Comparison of ENCODE assay signal across 9 mouse cellular contexts in genomic region chr15:88837977-88838376, GRCm38 (mm10). TPM values are rescaled to one million over a fixed set of nuclear protein-coding genes. Genes with fewer than 3 reads are reported as not detected.
DNase-seq lines count a peak whose midpoint lies in the region; ATAC-seq and TF ChIP-seq lines count a peak whose summit lies in the region.
"Had no signal": no experiment of that assay in that cellular context is flagged by ENCODE, and none has a peak within 500 bp of the region (broad histone marks: within the 10 kb centered on the region; RNA-seq: fewer than 3 reads in every experiment).

No protein-coding gene starts in this region.

- peak overlapping the region; percentile 75 for H3K4me2 ChIP-seq in lung, embryonic 16.5 days (ENCODE audit: low read depth, low read length)

- no peaks in the 10 kb centered on the region for H3K36me3 ChIP-seq in lung, embryonic 16.5 days (ENCODE audit: control insufficient read depth, insufficient read depth, low read length)
- H3K36me3 ChIP-seq: G1E had no signal

- 2% methylated on average over 11 of the region's 11 CpGs for WGBS in lung, embryonic 16.5 days

- H3K4me1 ChIP-seq in lung, embryonic 16.5 days (replicated peaks; ENCODE audit: control insufficient read depth, insufficient read depth, low read length), result peaks cover 25% of the 10 kb centered on the region

- H3K9ac ChIP-seq in lung, embryonic 16.5 days (ENCODE audit: low read length), result peak overlapping the region; percentile 73

- H3K27ac ChIP-seq in layer of hippocampus, adult 2 months, result peak overlapping the region; percentile 76
- peak overlapping the region; percentile 91 for H3K27ac ChIP-seq in lung, embryonic 16.5 days (ENCODE audit: low read length)

- 0 out of 2 replicates have a peak, but pooled peaks have one; percentile 6 for ATAC-seq in granulocyte monocyte progenitor cell, adult 5-6 weeks (replicated peaks; ENCODE audit: poor library complexity, severe bottlenecking)
- ATAC-seq in lung, embryonic 16.5 days (ENCODE audit: low read depth), result no peak

- no peak for DNase-seq in layer of hippocampus, adult 2 months (ENCODE audit: low spot score in 2 of 2)
- DNase-seq in layer of hippocampus, postnatal 25 days (ENCODE audit: extremely low spot score in 1 of 2, low spot score in 1 of 2), result no peak
- DNase-seq in kidney, adult 18-20 months, result peak; percentile 69
- DNase-seq in urinary bladder, postnatal 10 days (ENCODE audit: low spot score), result no peak
- no peak for DNase-seq in B cell, adult 2 months
- DNase-seq in layer of hippocampus, adult 11-12 months (ENCODE audit: low spot score), result no peak

- no peak for TF ChIP-seq CTCF in layer of hippocampus, adult 2 months (conservative IDR thresholded peaks at IDR 0.05)

- peak overlapping the region; percentile 66 for H3K4me3 ChIP-seq in layer of hippocampus, adult 2 months
- H3K4me3 ChIP-seq in lung, embryonic 16.5 days (ENCODE audit: low read length), result peak overlapping the region; percentile 59

- no peaks in the 10 kb centered on the region for H3K9me3 ChIP-seq in lung, embryonic 16.5 days (ENCODE audit: control insufficient read depth, low read length)
- H3K9me3 ChIP-seq: G1E had no signal

- H3K27me3 ChIP-seq in lung, embryonic 16.5 days (ENCODE audit: control insufficient read depth, insufficient read depth, low read depth, low read length), result no peaks in the 10 kb centered on the region

RNA-seq across cellular contexts. Expression of gene Creld2, which starts 18.5 kb away (rescaled TPM):
- 10 to 100 TPM; 21.4 to 26.5 TPM for total RNA-seq in layer of hippocampus, adult 2 months (2021)
- 10 to 100 TPM; 18.0 to 28.1 TPM for total RNA-seq in layer of hippocampus, postnatal 25 days (2021)
- 72.9 and 76.0 TPM in 2 replicates for total RNA-seq in granulocyte monocyte progenitor cell, adult 5-6 weeks (2014; fragmentation: Nextera tagmentation)
- total RNA-seq in granulocyte monocyte progenitor cell, adult 5-6 weeks (2017), result 138 and 139 TPM in 2 replicates
- 99.5 and 110 TPM in 2 replicates for polyA plus RNA-seq in lung, embryonic 16.5 days (2015; fragmentation: Nextera tagmentation; extraction: Ambion mirVana)

RNA-seq across cellular contexts. Expression of gene Alg12, which starts 18.9 kb away (rescaled TPM):
- 10 to 100 TPM; 10.1 to 13.3 TPM for total RNA-seq in layer of hippocampus, adult 2 months (2021)
- total RNA-seq in layer of hippocampus, postnatal 25 days (2021), result 10 to 100 TPM; 12.7 to 16.9 TPM
- total RNA-seq in granulocyte monocyte progenitor cell, adult 5-6 weeks (2014; fragmentation: Nextera tagmentation), result 12.9 and 14.2 TPM in 2 replicates
- total RNA-seq in granulocyte monocyte progenitor cell, adult 5-6 weeks (2017), result 3.5 and 11.6 TPM in 2 replicates
- polyA plus RNA-seq in lung, embryonic 16.5 days (2015; fragmentation: Nextera tagmentation; extraction: Ambion mirVana), result 13.5 and 14.4 TPM in 2 replicates

RNA-seq across cellular contexts. Expression of gene Pim3, which starts 24.0 kb away (rescaled TPM):
- 10 to 100 TPM; 29.9 to 37.9 TPM for total RNA-seq in layer of hippocampus, adult 2 months (2021)
- total RNA-seq in layer of hippocampus, postnatal 25 days (2021), result 10 to 100 TPM; 30.3 to 38.9 TPM
- total RNA-seq in granulocyte monocyte progenitor cell, adult 5-6 weeks (2014; fragmentation: Nextera tagmentation), result 13.8 and 14.6 TPM in 2 replicates
- 13.0 and 21.3 TPM in 2 replicates for total RNA-seq in granulocyte monocyte progenitor cell, adult 5-6 weeks (2017)
- polyA plus RNA-seq in lung, embryonic 16.5 days (2015; fragmentation: Nextera tagmentation; extraction: Ambion mirVana), result 64.1 and 68.0 TPM in 2 replicates
